Mouse (Mus musculus): ENCODE data around the gene Sptbn2.
A peak's percentile ranks its signal among the peaks of the same experiment; 100 is the strongest.

The Sptbn2 gene

DNA sequence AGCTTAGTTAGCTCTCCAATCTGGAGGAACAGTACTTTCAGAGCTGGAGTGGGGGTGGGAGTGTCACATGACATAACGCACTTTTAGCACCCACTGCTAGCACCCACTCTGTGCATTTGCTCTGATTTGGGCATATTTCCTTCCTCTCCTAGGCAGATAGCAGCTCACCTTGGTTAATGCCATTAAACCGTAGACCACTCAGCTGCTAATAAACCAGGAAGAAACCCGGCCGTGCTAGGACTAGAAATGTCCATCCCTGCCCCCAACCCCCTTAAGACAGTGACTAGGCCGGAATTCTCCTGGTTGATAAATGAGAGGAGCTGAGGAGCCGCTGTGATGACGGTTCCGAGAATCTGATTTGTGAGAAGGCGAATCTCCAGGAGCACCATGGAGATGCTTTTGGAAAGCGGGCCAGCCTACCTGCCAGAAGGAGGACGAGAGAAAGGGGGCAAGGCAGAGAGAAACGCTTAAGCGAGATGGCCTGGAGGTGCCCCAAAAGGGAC is at the start of gene Sptbn2:
TSS of gene Sptbn2 (plus strand) at position 70 of the 503 bp plus-strand sequence.
- peak; percentile 80 to 92 for DNase-seq (ENCODE audit: low spot score in 2 of 2)

DNA sequence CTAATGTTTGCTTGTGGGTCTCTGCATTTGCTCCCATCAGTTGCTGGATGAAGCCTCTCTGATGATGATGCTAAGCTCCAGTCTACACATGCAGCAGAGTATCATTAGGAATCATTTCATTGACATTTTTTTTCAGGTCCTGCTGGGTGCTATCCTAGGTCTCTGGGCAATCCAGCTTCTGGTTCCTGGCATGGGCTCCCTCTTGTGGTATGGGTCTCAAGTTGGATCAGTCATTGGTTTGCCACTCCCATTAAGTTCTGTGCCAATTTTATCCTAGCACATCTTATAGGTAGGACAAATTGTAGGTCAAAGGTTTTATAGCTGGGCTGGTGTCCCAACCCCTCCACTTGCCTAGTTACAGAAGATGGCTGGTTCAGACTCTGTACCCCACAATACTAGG is 44.2 kb upstream of the Sptbn2 start:
- DNase-seq (ENCODE audit: low spot score in 2 of 2) = no peak

DNA sequence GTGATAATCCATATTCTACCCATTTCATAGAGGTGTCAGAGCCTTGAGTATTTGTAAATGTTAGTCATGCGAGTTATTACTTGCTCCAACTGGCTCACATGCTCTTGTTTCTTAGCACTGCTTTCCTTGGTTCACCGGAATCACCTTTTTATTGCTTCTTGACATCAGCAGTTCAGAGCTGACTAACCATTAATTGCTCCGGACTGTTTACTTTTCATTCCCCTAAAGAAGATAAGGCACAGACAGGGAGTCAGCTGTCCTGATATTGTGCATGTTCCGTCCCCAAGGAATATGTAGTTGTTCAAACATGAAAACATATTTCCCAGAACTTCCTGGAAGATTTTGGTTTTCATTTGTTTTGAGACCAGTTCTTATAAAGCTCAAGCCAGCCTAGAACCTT is 40.2 kb upstream of the Sptbn2 start:
- DNase-seq (ENCODE audit: low spot score in 2 of 2) = no peak

DNA sequence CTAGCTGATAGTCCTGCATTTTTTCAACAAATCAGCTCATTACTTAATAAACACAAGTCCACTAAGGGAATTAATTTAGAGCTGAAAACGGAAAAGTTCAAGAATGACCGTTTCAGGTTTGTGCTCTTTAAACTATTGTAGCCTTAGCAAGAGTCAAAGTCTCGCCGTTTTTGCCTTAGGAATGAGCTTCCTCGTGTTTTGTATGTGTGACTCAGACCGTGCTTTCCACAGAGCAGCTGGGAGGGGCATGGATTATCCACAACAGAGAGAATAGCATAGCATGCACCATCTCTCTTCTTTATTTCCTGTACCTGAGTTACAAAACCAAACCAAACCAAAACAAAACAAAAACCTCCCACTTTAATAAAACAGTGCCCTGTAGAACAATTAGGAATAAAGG is 38.6 kb upstream of the Sptbn2 start:
- no peak for DNase-seq (ENCODE audit: low spot score in 2 of 2)

DNA sequence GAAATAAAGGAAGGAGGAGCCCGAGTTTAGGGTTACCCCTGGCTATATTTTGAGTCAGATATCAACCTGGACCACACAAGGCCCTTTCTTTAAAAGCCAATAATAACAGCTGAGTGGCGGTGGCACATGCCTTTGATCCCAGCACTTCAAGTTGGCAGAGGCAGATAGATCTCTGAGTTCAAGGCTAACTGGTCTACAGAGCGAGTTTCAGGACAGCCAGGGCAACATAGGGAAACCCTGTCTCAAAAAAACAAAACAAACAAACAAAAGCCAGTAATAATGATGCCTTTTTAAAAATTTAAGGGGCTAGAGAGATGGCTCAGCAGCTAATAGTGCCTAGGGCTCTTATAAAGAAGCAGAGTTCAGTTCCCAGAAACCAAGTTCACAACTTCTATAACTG is 16.6 kb upstream of the Sptbn2 start:
- no peak for DNase-seq (ENCODE audit: low spot score in 2 of 2)

DNA sequence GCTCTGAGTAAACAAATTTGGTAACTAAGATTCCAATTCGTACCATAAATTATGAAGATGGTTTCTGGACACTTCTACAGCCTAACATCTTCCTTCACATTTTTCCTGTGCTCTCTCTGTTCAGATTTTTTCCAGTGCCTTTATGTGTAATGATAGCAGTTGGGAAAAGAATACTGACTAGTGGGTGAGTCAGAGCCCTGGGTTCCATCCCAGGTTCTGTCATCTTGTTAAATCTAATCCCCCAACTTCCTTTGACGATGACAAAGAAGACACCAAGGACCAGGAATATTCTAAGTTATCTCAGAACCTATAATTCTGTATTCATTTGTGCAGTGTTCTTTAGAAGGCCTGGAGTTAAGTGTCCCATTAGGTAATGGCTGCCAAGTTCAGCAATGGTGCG is 13.8 kb upstream of the Sptbn2 start:
- no peak for DNase-seq (ENCODE audit: low spot score in 2 of 2)

DNA sequence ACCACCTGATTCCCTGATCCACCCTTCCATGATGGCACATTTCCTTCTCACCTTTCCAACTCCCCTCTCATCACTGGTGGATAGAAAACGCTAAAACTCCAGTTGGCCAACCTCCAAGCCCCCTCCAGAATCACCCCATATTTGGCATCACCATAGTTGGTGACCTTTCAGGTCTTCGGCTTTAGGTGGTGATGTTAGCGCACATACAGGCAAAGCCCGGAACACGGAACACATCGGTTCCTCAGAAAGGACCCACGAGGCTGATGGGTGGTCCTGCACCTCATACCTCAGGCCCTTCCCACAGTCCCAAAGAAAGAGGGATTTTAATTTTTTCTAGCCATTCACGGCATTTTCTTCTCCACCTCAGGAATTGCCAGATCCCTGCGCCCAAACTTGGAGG is 13.2 kb upstream of the Sptbn2 start:
- DNase-seq (ENCODE audit: low spot score in 2 of 2) = no peak

DNA sequence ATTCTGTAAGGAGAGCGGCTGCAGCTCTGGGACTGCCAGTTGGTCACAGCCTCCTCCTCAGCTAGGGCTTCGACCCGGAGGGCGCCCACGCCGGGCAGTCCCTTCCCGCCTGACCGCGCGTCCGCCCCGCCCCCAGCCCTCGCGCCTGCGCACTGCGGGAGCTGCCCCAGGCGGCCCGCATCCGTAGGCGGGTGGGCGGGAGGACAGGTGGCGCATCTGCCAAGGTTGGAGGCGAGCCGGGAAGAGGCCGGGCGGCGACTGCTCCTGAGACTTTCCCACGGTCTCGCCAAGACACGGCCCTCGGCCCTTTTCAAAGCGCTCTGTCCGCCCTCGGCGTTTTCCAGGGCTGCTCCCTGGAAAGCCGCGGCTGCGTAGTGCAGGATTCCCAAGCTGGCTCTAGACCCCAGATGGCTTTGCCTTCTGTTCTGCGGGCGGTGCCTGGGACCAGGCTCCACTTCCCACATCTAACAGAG is 12.7 kb upstream of the Sptbn2 start, which contains the start of gene Gm960:
TSS of gene Gm960 (minus strand) at position 464 of the 473 bp plus-strand sequence.
- peak; percentile 86 to 89 for DNase-seq (ENCODE audit: low spot score in 2 of 2)

DNA sequence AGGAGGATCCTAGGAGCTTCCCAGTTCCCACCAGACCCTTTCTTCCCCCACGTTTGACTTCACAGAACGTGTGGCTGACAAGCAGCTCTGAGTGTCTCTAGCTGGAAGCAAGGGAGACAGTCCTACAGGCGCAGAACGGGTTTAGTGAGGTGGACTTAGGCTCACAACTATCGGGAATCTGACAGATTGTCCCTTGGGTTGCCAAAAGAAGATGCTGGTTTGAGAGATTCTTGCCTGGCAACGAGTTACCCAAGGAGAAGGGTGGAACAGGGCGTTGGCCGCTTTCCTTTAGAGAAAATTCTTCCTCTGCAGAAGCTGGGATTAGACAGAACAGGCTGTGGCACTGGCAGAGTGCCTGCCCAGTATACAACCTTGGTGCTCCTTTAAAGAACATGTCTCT is 12.1 kb upstream of the Sptbn2 start:
- peak; percentile 60 to 74 for DNase-seq (ENCODE audit: low spot score in 2 of 2)

DNA sequence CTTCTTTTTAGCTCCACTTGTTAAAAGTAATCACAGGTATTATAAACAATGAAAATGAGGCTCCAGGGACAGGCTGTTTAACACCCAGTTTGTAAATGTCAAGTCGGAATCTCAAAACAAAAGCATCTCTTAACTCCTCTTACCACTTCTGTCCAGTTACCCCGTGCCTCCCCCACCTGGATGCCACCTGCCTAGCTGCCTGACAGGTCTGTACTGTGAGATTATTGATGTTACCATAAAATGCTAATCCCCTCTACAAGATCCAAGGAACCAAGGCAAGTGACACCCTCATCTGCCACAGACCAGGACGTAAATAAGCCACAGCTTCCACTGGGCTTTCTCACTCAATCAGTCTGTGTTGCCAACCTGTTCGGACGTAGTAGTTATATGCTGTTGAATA is 11.1 kb upstream of the Sptbn2 start:
- no peak for DNase-seq (ENCODE audit: low spot score in 2 of 2)

DNA sequence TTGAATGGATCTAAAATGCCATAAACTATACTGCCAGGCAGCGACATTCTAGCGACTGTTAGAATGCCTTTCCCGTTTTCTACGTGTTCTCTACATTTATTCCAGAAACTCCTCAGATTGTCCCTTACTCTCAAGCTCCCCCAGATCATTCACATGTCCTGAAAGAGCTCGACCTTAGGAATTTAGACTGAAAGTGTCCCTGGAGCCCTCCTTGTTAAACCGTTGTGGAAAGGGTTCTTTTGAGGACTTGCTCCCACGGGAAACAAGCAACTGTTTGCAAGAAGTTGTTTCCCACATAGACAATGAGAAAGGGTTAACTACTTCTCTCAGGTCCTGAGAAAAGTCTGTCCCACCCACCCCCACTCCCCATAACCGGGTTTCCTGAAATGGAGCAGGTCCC is 10.3 kb upstream of the Sptbn2 start:
- no peak for DNase-seq (ENCODE audit: low spot score in 2 of 2)

DNA sequence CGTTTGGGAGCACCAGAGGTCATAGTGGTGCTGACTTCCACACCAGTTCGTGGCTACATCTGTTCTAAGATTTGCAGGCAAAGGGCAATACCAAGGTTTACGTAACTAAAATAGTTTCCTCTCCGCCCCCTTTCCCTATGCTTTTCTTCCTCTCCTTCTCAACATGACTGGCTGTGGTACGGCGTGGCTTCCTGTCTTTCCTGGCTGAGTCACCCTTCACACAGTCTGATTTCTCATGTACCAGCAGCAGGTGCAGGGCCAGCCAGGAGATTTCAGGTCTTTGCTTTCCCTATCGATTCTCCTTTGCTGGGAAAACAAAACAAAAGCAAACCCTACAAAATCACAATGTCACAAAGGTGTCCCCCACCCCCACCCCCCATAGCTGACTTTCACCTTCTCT is 9.7 kb upstream of the Sptbn2 start:
- DNase-seq (ENCODE audit: low spot score in 2 of 2) = no peak

DNA sequence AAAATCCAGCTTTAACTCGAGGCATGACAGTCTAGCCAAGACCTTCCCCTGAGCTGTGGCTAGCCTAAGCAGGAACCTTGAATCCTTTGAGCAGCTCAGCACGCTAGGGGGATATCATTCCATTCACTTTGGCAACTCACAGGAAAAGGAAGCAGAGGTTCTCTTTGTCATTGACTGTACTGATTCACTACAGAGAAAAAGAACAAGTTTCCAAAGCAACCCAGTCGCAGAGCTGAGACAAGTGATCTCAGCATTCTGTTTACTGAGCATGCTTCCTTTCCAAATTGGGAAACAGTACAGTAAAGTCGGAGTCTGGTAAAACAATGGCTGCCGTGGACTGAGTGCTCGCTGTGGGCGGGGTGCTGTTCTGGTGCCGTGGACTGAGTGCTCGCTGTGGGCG is 2.2 kb upstream of the Sptbn2 start:
- DNase-seq (ENCODE audit: low spot score in 2 of 2) = no peak

DNA sequence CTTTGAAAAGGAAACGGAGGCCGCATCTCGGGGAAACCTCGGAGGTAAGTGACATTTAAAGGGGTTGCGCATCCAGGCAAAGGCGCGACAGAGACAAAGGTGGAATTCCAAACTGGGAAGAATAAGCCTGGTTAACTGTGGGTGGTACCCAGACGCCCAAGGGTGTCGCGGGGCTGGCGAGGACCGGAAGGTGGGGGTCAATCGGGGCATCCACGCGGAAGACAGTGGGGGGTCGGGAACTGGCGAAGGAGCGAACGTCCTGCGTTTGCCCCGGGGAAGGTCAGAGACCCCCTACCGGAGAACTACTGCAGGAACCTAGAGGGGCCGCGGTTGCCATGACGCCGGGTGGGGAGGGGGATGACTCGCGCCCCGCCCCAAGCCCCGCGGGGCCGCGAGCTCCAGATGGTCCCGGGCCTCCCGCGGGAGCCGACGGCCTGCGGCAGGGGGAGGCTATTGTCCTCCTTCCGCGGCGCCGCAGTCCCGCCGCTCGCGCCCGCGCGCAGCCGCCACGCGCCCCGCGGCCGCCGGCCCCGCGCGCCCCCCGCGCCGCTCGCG is 711 bp downstream of the Sptbn2 start:
- DNase-seq (ENCODE audit: low spot score in 2 of 2) = no peak

DNA sequence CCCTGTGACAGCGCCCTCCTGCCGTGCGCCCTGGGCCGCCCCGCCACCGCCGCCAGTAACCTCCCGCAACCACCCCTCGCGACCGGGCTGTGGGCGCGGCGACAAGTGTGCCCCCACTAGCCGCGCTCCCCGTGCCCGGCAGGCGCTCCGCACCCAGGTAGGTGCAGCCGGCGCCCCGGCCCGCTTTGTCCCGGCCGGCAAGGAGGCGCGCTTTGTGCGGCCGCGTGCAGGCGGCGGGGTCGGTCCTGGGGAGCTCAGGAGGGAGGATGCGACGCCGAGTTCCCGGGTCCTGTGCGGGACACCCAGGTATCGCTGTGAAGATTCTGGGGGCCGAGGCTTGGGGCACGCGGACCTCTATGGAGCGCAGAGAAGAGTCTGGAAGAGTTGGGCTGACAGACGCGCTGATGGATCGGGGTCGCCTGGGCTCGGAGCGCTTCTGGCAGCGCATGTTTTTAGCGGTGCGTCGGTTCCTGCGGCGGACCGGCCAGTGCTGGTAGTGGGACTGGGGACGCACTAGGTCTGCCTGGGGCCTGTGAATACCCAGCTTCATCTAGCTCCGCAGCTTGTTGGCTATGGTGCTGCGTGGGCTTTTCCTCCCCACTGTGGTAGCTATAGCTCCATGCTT is 1.3 kb downstream of the Sptbn2 start:
- peak in 1 of 2 experiments; percentile 44 for DNase-seq (ENCODE audit: low spot score in 2 of 2)

DNA sequence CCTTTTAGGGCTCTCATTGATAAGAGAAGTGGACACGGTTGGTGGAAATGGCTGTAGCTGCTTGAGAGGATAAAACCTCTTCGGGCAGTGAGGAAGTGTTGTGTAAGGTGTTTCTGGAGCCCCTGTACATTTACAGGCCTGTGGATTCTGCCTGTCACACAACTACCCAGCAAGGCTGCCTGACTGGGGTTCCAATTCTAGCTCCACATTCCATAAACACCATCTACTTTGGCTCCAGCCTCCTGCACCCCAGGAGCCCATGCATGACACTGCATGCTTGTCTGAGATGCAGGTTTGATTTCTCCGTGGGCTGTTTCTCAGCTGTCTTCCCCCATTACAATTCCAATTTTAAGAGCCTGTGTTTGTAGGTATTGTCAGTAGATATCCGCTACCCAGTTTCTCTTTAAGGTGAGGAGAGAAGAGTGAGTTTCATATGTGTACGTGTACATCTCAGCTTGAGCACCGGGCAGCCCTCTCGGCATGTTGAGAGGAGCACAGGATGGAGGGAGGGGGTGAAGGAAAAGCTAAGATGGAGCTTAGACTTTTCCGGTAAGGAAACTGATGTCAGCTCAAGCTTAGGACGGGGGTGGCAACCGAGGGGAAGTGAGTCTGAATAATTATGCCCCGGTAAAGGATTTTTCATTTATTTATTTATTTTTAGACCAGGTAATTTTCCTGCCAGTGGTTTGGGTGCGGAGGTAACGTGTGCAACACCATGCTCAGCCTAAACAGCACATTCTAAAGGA is 2.0 kb downstream of the Sptbn2 start:
- no peak for DNase-seq (ENCODE audit: low spot score in 2 of 2)

DNA sequence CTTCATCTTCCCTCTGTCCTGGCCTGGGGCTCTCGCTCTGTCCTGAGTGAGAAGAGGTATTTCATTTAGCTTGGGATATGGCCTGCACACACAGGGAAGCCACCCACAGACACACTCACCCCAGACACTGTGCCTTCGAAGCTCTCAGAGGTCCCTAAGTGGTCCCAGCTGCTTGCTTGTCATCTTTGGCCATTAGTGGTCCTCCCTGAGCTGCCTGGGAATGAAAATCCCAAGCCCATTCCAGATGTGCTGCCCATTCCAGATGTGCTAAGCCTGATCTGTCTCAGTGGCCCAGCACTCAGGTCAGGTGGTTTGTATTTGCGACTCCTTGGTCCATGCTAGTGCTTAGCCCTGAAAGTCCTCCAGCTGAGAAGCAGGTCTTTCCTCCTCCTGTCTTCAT is 2.9 kb downstream of the Sptbn2 start:
- DNase-seq (ENCODE audit: low spot score in 2 of 2) = no peak

DNA sequence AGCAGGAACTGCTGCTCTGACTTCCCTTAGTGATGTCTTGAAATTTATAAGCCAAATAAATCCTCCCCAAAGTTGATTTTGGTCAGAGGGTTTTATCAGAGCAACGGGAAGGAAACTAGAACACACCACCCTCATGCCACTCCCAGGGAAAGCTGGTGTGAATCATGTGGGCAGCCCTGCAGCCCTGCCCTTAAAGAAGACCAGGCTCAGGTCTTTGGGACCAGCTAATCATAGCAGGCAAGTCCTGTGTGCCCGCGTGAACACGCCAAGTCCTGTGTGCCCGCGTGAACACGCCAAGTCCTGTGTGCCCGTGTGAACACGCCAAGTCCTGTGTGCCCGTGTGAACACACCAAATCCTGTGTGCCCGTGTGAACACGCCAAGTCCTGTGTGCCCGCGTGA is 5.8 kb downstream of the Sptbn2 start:
- DNase-seq (ENCODE audit: low spot score in 2 of 2) = no peak

DNA sequence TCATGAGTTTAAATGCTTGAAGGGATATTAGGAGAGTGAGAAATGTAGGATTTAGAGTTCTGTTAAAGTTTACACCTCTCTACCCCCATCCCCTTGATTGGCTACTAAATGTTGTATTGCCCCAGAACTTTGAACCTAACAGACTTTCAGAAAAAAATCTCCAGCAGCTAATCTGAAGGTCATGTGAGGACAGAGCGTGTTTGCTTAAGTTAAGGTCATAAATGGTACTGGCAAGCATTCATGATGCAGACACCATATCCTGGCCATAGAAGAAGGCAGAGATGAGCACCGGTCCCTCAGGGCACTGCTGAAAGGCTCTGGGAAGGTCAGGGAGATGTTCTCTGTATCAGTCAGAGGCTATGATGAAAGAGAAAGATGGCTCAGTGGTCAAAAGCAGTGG is 6.3 kb downstream of the Sptbn2 start:
- no peak for DNase-seq (ENCODE audit: low spot score in 2 of 2)

DNA sequence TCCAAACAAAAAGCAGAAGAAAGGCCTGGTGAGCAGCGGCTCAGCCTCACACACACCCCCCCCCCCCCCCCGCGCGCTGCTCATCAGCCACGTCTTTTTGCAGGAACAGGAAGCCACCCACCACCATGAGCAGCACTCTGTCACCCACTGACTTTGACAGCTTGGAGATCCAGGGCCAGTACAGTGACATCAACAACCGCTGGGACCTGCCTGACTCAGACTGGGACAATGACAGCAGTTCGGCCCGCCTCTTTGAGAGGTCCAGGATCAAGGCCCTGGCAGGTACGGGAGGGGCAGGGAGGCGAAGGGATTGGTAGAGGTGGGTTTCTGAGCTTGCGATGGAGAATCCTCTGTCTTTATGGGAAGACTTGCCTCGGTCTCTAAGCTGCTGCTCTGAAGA is 7.7 kb downstream of the Sptbn2 start:
- no peak for DNase-seq (ENCODE audit: low spot score in 2 of 2)

DNA sequence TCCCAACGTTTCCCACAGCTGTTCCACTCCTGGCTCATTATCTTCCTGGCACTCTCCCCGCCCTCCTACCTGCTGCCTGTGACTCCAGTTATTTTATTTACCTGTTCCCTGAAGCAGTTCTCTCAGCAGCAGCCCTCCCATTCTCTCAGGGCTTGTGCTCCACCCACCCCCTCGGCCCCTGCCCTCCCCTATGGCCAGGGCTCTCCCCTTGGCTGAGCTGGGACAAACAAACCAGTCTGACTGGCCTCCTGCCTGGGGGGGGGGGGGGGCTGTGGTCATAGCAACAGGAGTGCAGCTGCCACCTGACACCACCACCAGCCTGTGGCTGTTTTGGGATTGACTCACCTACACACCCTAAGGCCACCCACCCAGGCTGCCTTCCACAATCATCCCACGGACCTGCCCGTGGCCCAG is 8.4 kb downstream of the Sptbn2 start:
- DNase-seq (ENCODE audit: low spot score in 2 of 2) = no peak

DNA sequence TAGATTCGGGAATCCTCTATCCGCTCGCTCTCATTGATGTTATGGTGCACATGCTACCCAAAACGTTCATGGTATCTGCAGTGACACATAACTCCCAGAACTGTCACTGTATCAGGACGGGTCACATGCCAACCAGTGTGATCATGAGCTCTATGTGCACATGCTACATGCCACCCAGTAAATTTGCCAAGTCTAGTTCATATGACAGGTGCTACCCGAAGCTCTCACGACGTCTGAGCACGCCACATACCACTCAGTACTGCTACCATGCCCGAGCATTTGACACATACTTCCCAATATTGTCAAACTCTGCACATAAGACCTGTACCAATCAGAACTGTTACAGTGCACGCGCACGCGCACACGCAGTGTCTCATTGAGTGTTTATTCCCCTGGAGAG is 9.1 kb downstream of the Sptbn2 start:
- DNase-seq (ENCODE audit: low spot score in 2 of 2) = no peak

DNA sequence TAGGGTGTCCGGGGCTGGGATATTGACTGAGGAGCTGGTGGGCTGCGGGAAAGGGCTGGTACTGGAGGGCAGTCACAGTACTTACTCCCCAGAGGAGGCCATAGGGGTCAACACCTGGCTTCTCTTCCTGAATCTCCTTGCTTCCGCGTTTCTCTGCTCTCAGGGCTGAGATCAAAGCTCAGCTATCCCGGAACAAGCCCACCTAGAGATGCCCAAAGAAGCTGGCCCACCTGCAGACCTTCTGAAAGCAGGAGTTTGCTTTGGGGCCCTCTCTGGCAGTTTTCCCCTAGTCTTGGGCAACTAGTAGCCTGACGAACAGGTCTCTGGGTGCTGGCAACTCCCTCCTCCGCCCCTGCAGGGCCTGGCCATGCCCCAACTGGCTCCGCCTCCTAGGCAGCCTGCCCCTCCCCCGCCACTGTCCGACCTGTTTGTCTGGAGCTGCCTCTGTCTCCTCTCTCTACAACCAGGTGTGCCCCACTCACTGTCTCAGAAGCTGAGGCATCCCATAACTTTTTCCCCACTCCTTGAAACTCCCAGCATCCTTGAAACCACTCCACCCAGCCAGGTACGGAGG is 9.8 kb downstream of the Sptbn2 start:
- DNase-seq (ENCODE audit: low spot score in 2 of 2) = no peak
